Mouse (Mus musculus): Measurements from ENCODE around the gene Boll.
"Not testable (repeated sequence)": the region's sequence is repeated elsewhere in the genome, so short reads cannot be mapped to it uniquely, and the experiment has no call there.

Boll gene

GRCm38 (mm10) chr1:55363044-55363565, at the start of gene Boll:
TSS of gene Boll (minus strand) at chr1:55363469.
- DNase-seq: peak; percentile 38

- no peak for DNase-seq
These were observed 49.3 kb upstream of the Boll start for GRCm38 (mm10) chr1:55412569-55412968.

GRCm38 (mm10) chr1:55411079-55411478, 47.8 kb upstream of the Boll start:
- no peak for DNase-seq

- DNase-seq: no peak
These were observed 47.4 kb upstream of the Boll start for GRCm38 (mm10) chr1:55410670-55411069.

- DNase-seq: peak; percentile 31
These were observed 43.5 kb upstream of the Boll start for GRCm38 (mm10) chr1:55406531-55407375.

- DNase-seq: no peak
These were observed 42.7 kb upstream of the Boll start for GRCm38 (mm10) chr1:55406023-55406413.

- DNase-seq: peak; percentile 98
These were observed 42.2 kb upstream of the Boll start, which contains the start of gene Plcl1 for GRCm38 (mm10) chr1:55405272-55406022. TSS of gene Plcl1 (plus strand) at chr1:55405921.

- DNase-seq: peak; percentile 77
These were observed 41.2 kb upstream of the Boll start for GRCm38 (mm10) chr1:55404439-55404838.

- DNase-seq: peak; percentile 67
These were observed 36.6 kb upstream of the Boll start for GRCm38 (mm10) chr1:55399891-55400290.

GRCm38 (mm10) chr1:55383114-55383773, 20.0 kb upstream of the Boll start:
- DNase-seq: peak; percentile 80

GRCm38 (mm10) chr1:55380527-55380926, 17.3 kb upstream of the Boll start:
- DNase-seq: no peak

- no peak for DNase-seq
These were observed 9.4 kb upstream of the Boll start for GRCm38 (mm10) chr1:55372626-55373025.

- peak; percentile 6 for DNase-seq
These were observed 317 bp upstream of the Boll start for GRCm38 (mm10) chr1:55363586-55363985.

- no peak for DNase-seq
These were observed 635 bp downstream of the Boll start for GRCm38 (mm10) chr1:55362634-55363033.

- not testable (repeated sequence) for DNase-seq
These were observed 11.4 kb downstream of the Boll start for GRCm38 (mm10) chr1:55351914-55352313.

- not testable (repeated sequence) for DNase-seq
These were observed 37.8 kb downstream of the Boll start for GRCm38 (mm10) chr1:55325496-55325895.

GRCm38 (mm10) chr1:55301077-55301476, 62.2 kb downstream of the Boll start:
- DNase-seq: no peak

GRCm38 (mm10) chr1:55279081-55279480, 84.2 kb downstream of the Boll start:
- no peak for DNase-seq

- DNase-seq: no peak
These were observed 97.8 kb downstream of the Boll start for GRCm38 (mm10) chr1:55265447-55265846.

- DNase-seq: no peak
These were observed 98.9 kb downstream of the Boll start for GRCm38 (mm10) chr1:55264385-55264784.

GRCm38 (mm10) chr1:55246374-55246773, 116.9 kb downstream of the Boll start:
- DNase-seq: no peak

- DNase-seq: peak; percentile 36
These were observed 124.0 kb downstream of the Boll start for GRCm38 (mm10) chr1:55239237-55239636.

GRCm38 (mm10) chr1:55238496-55238895, 124.8 kb downstream of the Boll start:
- DNase-seq: no peak
